Mouse (Mus musculus) gonadal fat pad, adult 2 months (tissue): ENCODE results near the gene 4930415O20Rik. TPM values are rescaled to one million over a fixed set of nuclear protein-coding genes. Genes with fewer than 3 reads are reported as not detected.

ENCODE experiments used
- DNase-seq: peaks from one replicate; pipeline ENCODE4 v3.0.0-alpha.2; 2012; ENCODE audit warnings: low read depth
- polyA plus RNA-seq: library from polyadenylated mRNA; depleted of rRNA; stranded (reverse); fragments of >200 nt; gene quantifications from 2 replicates; pipeline ENCODE4 v1.2.3, GENCODE M21; 2012

4930415O20Rik gene
- polyA plus RNA-seq, 1 experiment, result 0.58 TPM

DNA sequence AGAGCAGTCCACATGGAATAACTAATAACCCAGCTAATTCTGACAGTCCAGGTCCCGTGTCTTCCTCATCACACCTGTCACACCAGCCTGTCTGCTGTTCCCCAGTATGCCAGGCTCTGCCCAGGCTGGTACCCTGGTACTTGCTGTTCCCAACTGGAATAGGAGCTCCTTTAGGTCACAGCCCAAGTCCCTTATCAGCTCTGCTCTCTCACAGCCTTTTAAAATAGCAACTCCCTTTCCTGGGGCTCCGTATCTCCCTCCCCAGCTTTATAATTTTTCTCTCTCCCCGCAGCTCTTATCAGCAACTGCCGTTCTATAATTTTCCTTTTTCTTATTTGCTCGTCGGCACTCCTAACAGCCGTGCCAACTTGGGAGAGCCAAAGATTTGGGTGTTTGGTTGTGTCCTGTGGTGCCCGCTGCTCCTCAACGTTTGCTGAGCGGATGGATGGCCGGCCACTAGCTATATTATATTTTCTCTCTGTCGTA lies 35.3 kb downstream of the 4930415O20Rik start:
- DNase-seq, result no peak

GRCm38 (mm10) chr15:98606739-98607138 lies 35.9 kb downstream of the 4930415O20Rik start:
- DNase-seq, result no peak

- no peak for DNase-seq
Measured at GRCm38 (mm10) chr15:98607557-98607956, 36.8 kb downstream of the 4930415O20Rik start.

DNA sequence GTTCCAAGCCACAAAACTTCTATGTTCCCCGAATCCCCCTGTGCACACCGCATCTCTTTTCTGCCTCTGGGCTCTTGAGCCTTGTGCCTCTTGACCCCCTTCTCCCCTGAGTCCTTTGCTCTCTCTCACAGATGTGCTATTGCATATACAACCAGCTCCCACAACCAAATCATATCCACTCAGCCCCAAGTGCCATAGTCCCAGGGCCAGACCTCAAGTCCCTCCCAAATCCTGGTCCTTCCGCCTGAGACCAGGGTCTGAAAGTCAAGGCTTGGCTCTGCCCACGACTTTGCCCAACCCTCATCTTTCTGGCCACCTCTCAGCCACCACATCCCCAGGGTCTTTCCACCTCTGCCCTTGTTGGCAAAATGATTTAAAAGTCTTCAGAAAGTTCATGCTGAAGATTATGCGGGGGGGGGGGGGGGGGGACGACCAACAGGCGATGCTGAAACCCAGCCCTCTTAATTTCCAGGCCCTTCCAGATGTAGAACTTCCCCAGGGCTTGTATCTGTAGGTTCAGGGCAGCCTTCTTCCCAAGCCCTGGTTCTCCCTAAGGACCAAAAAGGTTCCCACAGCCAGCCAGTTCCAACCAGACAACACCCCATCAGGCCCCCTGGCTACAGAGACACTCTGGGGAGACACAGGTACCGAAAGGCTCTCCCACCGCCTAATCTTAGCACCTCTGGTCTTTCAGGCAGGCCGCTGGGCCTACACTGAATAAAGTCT lies 37.4 kb downstream of the 4930415O20Rik start:
- DNase-seq, result no peak

DNA sequence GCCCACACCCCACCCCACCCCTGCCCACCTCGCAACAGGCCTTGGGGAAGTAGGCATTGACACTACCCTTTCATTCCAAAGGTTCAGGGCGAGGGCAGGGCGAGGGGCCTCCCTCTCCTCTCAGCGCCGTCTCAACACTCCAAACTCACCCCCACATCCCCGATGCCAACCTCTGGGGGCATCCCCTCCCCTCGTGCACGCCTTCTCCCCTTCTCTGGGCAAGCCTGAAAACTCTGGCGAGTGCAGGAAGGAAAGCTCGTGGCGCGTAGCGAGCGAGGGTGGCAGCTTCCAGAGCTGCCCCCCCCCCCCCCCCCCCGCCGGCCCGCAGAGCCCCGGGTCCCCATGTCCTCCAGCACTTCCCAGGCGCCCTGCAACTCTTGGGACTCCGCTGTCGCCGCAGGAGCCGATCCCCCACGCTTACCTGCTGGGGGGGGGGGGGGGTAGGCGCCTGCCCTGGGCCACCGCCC lies 38.0 kb downstream of the 4930415O20Rik start:
- DNase-seq, result no peak

- no peak for DNase-seq
Measured at GRCm38 (mm10) chr15:98609331-98610130, 38.7 kb downstream of the 4930415O20Rik start, which contains the start of gene Adcy6. Gene Adcy6 (minus strand): TSS chr15:98610076.

DNA sequence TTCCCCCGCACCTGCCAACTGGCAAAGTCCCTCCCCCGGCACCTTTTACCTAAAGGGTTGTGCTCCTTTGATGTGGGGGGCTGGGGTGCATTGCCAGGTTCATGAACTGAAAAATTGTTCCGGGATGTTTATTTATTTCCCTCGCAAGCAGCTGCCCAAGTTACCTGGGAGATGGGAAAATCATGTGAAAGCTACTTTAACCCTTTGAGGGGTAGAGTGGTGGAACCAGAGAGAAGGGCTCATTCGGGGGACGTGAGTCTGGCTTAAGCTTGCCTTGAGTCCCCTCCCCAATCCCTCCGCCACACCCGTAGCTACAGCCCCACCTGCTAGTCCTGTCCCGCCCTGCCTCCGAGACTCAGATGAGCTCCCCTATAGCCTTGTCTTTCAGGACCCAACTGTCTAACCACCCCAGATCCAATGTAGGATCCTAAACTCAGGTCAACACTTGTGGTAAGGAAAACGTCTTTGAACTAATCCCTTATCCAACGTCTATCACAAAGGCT lies 39.4 kb downstream of the 4930415O20Rik start:
- DNase-seq, result no peak

DNA sequence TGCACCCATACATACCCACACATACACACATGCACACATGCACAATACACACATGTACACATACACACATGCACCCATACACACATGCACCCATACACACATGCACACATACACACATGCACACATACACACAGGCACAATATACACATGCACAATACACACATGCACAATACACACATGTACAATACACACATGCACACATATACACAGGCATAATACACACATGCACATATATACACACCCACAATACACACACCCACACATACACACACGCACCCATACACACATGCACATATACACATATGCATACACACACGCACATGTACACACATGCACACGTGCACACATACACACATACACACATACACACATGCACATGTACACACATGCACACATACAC lies 41.4 kb downstream of the 4930415O20Rik start:
- DNase-seq, result no peak

- no peak for DNase-seq
Measured at GRCm38 (mm10) chr15:98614551-98614950, 43.7 kb downstream of the 4930415O20Rik start.

DNA sequence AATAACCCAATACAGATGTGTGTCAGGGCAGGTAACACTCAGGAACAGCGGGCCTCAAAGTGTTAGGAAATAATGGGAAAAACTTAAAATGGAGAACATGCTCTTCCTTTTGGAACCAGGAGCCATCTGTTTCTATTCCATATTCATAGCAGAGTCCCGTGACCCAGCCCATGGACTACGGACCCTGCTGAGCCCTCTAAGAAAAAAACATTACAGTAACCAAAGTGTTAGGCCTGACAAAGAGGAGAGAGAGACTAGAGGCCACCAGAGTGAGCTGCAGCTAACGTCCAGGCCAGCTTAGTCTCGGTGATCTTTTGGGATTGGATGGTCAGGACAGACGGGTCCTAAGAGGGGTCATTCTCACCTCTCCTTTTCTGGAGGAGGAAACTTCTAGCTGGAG lies 44.2 kb downstream of the 4930415O20Rik start:
- no peak for DNase-seq

DNA sequence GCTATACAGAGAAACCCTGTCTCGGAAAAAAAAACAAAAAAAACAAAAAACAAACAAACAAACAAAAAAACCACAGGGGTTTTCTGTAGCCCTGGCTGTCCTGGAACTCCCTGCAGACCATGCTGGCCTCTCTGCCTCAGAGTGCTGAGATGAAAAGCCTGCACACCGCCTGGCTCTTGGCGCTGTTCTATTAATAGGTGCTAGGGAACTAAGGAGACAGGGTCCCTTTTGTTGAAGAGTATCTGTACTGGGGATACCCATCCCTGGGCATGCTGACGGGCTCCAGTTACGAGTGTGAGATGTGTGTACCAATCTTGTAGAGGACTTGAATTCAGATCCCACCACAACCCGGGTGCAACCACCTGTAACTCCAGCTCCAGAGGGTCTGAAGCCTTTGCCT lies 44.9 kb downstream of the 4930415O20Rik start:
- DNase-seq, result no peak

- no peak for DNase-seq
Measured at GRCm38 (mm10) chr15:98616362-98617175, 45.8 kb downstream of the 4930415O20Rik start.

DNA sequence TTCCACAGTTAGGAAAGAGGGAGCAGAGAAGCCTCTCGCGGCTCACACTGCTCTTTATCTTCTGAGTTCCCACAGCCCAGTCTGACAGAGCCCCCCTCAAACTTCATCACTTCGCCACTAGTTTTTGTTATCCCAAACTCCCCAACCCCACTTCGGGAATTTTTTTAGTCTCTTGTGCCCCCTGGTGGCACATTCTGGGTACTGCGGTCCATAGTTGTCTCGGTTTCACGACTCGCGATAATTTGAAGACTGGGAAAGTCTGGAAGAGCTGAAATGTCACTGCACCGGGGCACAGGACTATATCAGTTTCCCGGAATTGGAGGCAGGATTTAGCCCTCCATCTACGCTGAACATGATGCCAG lies 46.4 kb downstream of the 4930415O20Rik start:
- DNase-seq, result no peak

GRCm38 (mm10) chr15:98622199-98622598 lies 51.4 kb downstream of the 4930415O20Rik start:
- DNase-seq, result no peak

- DNase-seq, result no peak
Measured at GRCm38 (mm10) chr15:98622721-98623120, 51.9 kb downstream of the 4930415O20Rik start.

DNA sequence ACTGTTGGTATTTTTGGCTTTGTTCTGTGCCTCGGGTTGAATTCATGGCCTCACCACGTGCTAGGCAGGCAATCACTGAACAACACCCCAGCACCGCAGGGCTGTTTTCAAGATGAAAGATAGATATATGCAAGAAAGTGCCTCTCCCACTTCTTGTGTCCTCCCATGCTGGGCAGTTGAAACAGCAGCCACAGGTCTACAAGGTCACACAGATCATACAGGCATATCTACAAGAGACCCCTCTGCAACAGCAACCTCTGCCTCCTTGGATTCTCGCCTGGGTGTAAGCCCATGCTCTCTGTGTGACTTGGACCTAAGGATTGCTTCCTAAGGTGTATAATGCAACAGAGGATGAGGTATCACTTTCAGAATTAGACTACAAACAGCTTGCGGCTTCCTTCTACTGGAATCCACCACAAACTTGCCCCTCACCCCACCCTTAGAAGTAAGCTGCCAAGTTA lies 52.6 kb downstream of the 4930415O20Rik start:
- DNase-seq, result no peak

DNA sequence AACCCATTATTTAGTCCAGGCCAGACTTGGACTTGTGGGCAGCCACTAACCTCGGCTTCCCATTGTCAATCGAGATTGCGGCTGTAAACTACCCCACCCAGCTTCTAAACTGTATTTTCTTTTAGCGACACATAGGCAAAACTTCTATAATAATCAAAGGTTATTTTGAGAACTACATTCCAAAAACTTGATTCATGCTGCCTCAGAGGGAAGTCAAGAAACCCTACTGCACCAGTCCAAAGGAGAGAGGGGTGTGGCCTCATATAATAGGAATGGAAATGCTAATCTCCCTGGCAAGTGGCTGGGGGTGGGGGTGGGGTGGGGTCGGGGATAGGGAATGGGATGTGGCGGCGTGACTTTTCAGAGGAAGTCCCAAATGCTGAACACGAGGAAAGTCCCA lies 55.3 kb downstream of the 4930415O20Rik start:
- no peak for DNase-seq

DNA sequence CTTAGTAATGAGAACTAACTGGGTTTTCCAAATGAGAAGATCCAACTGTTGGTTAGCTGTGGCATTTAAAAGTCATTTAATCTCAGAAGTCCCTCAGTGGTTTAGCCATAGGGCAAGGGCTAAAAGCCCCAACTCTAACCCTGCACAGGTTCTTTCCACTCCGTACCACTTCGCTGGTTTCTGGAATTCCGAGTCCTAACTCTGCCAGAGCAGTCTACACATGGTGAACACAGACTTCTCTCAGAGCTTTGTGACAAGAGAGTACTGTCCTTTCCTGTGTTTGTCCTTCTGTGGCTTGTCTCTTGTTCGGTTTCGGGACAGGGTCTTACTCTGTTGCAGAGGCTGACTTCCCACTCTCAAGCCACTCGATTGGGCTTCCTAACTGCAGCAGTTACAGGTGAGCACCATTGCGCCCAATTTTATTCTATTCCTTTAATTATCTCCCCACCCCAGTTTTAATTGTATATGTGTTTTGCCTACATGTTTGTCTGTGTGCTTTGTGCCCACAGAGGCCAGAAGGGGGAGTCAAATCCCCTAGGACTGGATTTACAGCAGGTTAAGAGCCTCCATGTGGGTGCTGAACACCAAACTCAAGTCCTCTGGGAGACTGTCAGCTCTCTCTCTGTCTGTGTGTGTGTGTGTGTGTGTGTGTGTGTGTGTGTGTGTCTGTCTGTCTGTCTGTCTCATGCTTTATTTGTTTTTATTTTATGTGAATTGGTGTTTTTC lies 55.8 kb downstream of the 4930415O20Rik start:
- DNase-seq, result no peak

GRCm38 (mm10) chr15:98628589-98629254 lies 57.9 kb downstream of the 4930415O20Rik start:
- DNase-seq, result no peak

DNA sequence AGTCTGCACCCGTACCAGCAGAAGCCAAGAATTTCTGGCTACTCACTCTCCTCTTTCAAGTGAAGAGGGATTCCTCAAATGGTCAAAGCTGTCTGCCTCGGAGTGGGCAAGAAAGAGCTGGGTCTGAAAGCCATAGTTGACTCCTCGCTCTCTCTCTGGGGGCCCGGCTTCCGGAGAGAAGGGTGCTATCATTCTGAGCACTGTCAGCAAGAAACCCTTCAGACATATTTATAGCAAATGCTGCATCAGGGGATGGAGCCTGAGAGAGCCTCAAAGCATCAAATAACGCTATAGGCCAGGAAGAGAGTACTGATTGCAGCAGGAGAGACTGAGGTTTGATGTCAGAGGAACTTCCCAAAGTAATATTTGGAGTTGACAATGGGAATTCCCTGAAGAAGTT lies 58.7 kb downstream of the 4930415O20Rik start:
- DNase-seq, result no peak
